Mouse (Mus musculus) left cerebral cortex, postnatal 10 days (tissue): ENCODE measurements at regions not wholly inside any gene's neighbourhood (a gene's known extent, or its start where the extent isn't known, plus 50 kb on each side); places are given as distances from the start of the nearest gene placed in this dataset.
A peak's percentile ranks its signal among the peaks of the same experiment; 100 is the strongest.

ENCODE experiments used
- DNase-seq, 2 experiments: peaks; one replicate each; pipeline ENCODE4 v3.0.0; 2021 to 2022; ENCODE audit warnings: low spot score in 2 of 2, mixed read lengths in 1 of 2; ENCODE audit errors: extremely low spot score in 1 of 2
- intact Hi-C: fragments of 180-260 bp; cut with DNase I; formaldehyde crosslinking; loops from one replicate; pipeline ENCODE4 v1.15.1; 2025

GRCm38 (mm10) chr6:31197631-31198338, 200.8 kb upstream of the Mkln1 start:
- peak in 1 of 2 experiments; percentile 60 for DNase-seq
- intact Hi-C loops, result no loop called here

GRCm38 (mm10) chr6:31198340-31198739, 200.2 kb upstream of the Mkln1 start:
- intact Hi-C loops, result no loop called here
- DNase-seq, result peak in 1 of 2 experiments; percentile 37

GRCm38 (mm10) chr6:31200705-31201104, 197.8 kb upstream of the Mkln1 start:
- intact Hi-C loops, result no loop called here
- no peak for DNase-seq

GRCm38 (mm10) chr6:31201375-31201972, 197.1 kb upstream of the Mkln1 start:
- intact Hi-C loops, result no loop called here
- DNase-seq, result no peak

- intact Hi-C loops, result no loop called here
- no peak for DNase-seq
These were observed 195.9 kb upstream of the Mkln1 start for GRCm38 (mm10) chr6:31202594-31202993.

GRCm38 (mm10) chr6:31204434-31204833, 194.1 kb upstream of the Mkln1 start:
- intact Hi-C loops, result no loop called here
- DNase-seq, result no peak

- intact Hi-C loops, result no loop called here
These were observed 193.7 kb upstream of the Mkln1 start for GRCm38 (mm10) chr6:31204839-31205238.

GRCm38 (mm10) chr6:31206106-31206505, 192.4 kb upstream of the Mkln1 start:
- DNase-seq, result no peak
- intact Hi-C loops, result no loop called here

More at GRCm38 (mm10) chr6:31204839-31205238, 193.7 kb upstream of the Mkln1 start:
- DNase-seq, result no peak

GRCm38 (mm10) chr6:31207231-31207630, 191.3 kb upstream of the Mkln1 start:
- intact Hi-C loops, result no loop called here

GRCm38 (mm10) chr6:31208224-31208623, 190.3 kb upstream of the Mkln1 start:
- DNase-seq, result no peak
- intact Hi-C loops, result no loop called here

More at GRCm38 (mm10) chr6:31207231-31207630, 191.3 kb upstream of the Mkln1 start:
- no peak for DNase-seq

GRCm38 (mm10) chr6:31209411-31210139, 189.0 kb upstream of the Mkln1 start:
- intact Hi-C loops, result no loop called here
- DNase-seq, result no peak

- DNase-seq, result no peak
- intact Hi-C loops, result no loop called here
These were observed 188.3 kb upstream of the Mkln1 start for GRCm38 (mm10) chr6:31210209-31210714.

GRCm38 (mm10) chr6:31211091-31211490, 187.4 kb upstream of the Mkln1 start:
- DNase-seq, result no peak
- intact Hi-C loops, result no loop called here

- intact Hi-C loops, result no loop called here
These were observed 186.9 kb upstream of the Mkln1 start for GRCm38 (mm10) chr6:31211616-31212015.

GRCm38 (mm10) chr6:31212080-31212479, 186.5 kb upstream of the Mkln1 start:
- DNase-seq, result no peak
- intact Hi-C loops, result no loop called here

More at GRCm38 (mm10) chr6:31211616-31212015, 186.9 kb upstream of the Mkln1 start:
- no peak for DNase-seq

- DNase-seq, result no peak
These were observed 185.8 kb upstream of the Mkln1 start for GRCm38 (mm10) chr6:31212694-31213093.

GRCm38 (mm10) chr6:31213161-31213560, 185.4 kb upstream of the Mkln1 start:
- intact Hi-C loops, result no loop called here
- no peak for DNase-seq

More at GRCm38 (mm10) chr6:31212694-31213093, 185.8 kb upstream of the Mkln1 start:
- intact Hi-C loops, result no loop called here

- intact Hi-C loops, result loop anchor here (5.0 kb wide), 2 partner anchors 102 to 242 kb away; no protein-coding TSS in a partner anchor
- no peak for DNase-seq
These were observed 182.9 kb upstream of the Mkln1 start for GRCm38 (mm10) chr6:31215661-31216060.
